Mouse (Mus musculus): ENCODE results near the gene Cct5. TPM values are rescaled to one million over a fixed set of nuclear protein-coding genes. Genes with fewer than 3 reads are reported as not detected.

Cct5 gene
- total RNA-seq, 2 experiments from 2014 or later, result 236 to 247 TPM

DNA sequence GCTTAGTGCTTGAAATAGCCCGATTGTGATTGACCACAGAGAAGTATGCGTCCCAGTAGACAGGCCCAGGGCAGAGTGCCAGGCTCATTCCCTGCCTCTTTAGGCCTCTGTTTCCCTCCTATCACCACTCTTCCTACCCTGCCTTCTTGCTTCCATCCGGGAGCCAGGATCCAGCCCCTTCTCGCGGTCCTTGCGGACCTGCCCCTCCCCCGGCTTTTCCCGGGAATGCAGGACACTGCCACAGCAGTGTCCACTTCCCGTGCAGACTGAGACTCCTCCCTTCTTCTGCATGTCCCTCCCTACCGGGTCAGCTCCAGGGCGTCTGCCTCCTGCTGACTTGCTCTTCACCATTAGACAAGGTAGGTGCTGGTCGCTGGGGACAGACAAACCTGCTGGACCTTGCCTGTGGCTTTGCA, 33.0 kb downstream of the Cct5 start:
- TF ChIP-seq CTCF (conservative IDR thresholded peaks at IDR 0.05), result no peak
- Histone ChIP-seq H3K4me3 (no peak overlapping the region; the same call in 1 of the 2 replicates), H3K27ac (no peak overlapping the region)
- DNase-seq (ENCODE audit: low spot score in 2 of 2), result no peak

DNA sequence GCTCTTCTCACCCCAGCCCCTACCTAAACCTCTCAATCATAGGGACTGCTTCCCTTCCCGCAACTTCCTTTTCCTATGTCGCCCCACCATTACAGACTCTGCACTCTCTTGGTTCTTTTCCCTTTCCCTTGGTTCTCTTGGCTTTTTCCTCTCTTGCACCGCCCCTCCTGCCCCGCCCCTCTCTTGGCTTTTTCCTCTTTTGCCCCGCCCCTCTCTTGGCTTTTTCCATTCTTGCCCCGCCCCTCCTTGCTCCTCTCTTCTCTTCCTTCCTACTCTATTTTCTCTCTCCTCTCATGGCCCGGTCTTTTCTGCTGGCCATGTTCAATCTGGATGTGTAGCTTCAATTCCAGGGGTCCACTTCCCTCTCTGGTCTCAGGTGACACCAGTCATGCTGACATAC, 34.2 kb downstream of the Cct5 start:
- no peak for DNase-seq (ENCODE audit: low spot score in 2 of 2)
- Histone ChIP-seq H3K27ac (no peak overlapping the region), H3K4me3 (no peak overlapping the region)
- no peak for TF ChIP-seq CTCF (conservative IDR thresholded peaks at IDR 0.05)

DNA sequence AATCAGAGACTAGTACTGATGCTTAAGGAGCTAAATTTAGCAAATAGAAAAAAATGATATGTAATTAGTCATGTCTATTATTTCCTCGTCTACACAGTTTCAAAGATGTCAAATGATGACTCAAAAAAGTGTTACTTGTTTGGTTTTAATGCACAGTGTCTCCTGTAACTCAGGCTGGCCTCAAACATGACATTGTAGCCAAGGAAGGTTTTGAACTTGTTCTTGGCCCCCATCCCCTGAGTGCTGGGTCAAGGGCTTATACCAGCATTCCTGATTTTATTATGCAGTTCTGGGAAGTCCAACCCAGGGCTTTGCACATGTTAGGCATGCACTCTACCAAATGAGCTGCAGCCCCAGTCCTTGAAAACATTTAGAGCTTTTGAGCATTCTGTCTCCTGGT, 35.8 kb downstream of the Cct5 start:
- Histone ChIP-seq H3K4me3 (peak overlapping the region; percentile 11; the same call in 1 of the 2 replicates), H3K27ac (peak overlapping the region; percentile 72; the same call in 1 of the 2 replicates)
- no peak for DNase-seq (ENCODE audit: low spot score in 2 of 2)
- no peak for TF ChIP-seq CTCF (conservative IDR thresholded peaks at IDR 0.05)

DNA sequence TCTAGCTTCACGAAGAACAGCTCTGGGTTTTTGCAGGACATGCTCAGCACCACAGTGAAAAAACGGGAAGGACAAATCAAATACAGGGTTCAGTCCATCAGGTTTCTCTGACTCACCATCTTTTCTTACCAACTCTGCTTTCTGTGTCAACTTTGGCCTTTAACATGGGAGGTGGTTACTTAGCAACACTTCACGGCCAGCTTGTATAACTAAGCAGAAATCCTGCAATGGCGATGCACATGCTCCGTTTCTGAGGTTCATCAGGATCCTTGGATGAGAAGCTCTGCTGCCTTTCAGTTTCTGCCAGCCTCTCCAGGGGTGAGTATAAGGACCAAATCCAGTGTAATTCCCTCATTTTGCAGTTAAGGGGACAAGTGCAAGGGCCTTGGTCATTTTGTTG, 36.4 kb downstream of the Cct5 start, which contains the start of gene Cmbl:
Gene Cmbl (plus strand): TSS at position 206 of the 400 bp plus-strand sequence.
- peak within 1 kb of the TSS; percentile 72 for H3K27ac ChIP-seq
- 0 out of 2 replicates have a peak, but pooled peaks have one; percentile 2 for TF ChIP-seq CTCF (conservative IDR thresholded peaks at IDR 0.05)
- no peak for DNase-seq (ENCODE audit: low spot score in 2 of 2)

DNA sequence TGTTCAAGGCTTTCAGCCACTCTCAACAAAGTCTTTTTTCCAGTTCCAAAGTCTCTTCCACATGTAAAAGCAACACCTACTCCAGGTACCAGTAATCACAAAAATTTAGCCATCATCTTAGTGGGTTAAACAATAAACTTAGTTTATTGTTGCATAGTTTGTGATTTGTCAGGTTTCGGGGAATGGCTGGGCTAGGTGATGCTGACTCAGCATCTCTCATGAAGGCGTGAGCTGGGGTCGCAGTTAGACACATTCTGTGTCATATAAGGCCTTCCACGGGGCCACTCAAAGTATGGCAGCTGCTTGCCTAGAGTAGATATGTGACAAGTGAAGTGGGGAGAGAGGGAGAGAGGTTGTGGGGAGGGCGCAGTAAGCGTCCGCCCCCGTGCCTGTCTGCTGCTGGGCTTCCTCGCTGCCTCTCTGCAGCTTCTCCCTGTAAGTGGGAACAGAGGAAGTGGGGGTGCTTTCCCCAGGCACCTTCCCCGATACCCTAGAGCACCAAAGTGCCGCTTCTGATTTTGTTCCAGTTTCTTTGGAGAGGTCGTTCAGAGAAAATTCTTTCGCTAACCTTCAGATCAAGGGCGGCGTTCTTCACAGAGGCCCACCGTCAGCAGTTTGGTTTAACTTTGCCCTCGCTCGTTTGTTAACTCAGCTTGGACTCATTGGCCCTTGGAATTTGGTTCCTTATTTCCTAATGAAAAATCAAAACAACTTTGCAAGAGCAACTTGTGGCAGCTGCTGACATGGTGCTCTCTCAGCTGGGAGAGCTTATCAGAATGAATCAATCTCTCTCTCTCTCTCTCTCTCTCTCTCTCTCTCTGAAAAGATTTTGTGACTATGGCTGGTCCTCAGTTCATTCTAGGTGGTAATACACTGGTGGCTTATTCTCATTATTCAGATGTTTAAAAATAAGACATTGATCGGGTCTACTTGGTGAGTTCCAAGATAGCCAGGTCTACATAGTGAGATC, 37.7 kb downstream of the Cct5 start:
- DNase-seq (ENCODE audit: low spot score in 2 of 2), result no peak
- H3K27ac ChIP-seq, result no peak overlapping the region
- H3K4me3 ChIP-seq, result no peak overlapping the region
- TF ChIP-seq CTCF (conservative IDR thresholded peaks at IDR 0.05), result no peak

More for the DNA sequence above, 36.4 kb downstream of the Cct5 start, which contains the start of gene Cmbl:
- H3K4me3 ChIP-seq, result peak within 1 kb of the TSS; percentile 11; the same call in 1 of the 2 replicates

DNA sequence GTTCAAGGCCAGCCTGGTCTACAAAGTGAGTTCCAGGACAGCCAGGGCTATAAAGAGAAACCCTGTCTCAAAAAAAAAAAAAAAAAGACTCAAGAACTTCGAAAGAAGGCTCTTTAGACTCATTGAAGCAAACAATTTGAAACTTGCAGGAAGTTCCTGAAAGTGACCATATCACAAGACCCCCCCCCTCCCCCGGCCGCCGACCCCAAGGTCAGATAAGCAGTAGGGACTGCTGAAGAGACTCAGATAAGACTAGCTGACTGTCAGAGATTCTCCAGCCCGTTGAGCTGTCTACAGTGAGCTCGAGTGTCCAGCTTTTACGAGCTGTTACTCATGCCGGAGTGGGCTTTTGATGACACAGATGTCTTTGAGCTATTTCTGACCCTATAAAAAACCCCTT, 38.8 kb downstream of the Cct5 start:
- DNase-seq (ENCODE audit: low spot score in 2 of 2), result no peak
- no peak overlapping the region for H3K27ac ChIP-seq
- H3K4me3 ChIP-seq, result no peak overlapping the region
- TF ChIP-seq CTCF (conservative IDR thresholded peaks at IDR 0.05), result no peak

DNA sequence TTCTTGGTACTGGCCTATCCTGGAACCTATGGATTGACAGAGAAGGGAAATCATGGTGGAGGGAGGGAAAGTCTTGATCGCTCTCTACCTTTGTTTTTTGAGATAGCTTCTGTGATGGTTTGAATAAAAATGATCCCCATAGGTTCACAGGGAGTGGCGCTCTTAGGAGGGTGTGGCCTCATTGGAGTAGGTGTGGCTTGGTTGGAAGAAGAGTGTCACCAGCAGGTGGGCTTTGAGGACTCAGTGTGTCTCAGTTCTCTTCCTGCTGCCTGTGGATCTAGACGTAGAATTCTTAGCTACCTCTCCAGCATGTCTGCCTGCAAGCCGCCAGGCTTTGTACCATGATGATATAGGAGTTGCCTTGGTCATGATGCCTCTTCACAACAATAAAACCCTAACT, 39.6 kb downstream of the Cct5 start:
- TF ChIP-seq CTCF (conservative IDR thresholded peaks at IDR 0.05), result no peak
- no peak for DNase-seq (ENCODE audit: low spot score in 2 of 2)
- no peak overlapping the region for H3K27ac ChIP-seq
- no peak overlapping the region for H3K4me3 ChIP-seq

DNA sequence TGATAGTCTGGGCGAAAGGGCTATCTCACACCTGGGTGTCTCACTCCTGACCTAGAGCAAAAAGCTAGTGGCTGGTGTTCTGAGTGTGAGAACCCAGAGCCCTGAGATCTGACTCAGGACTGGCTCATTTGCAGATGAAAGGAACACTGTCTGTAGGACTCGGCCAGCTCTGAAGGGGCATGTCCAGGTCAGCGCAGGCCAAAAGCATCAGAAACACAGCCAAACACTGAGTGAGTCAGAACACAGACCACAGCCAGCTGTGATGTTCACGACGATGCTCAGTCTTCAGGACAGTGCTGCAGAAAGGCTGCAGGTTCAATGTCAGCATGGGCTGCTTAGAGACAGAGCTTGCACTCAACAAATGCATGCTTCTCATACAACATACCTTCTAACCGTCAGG, 40.2 kb downstream of the Cct5 start:
- TF ChIP-seq CTCF (conservative IDR thresholded peaks at IDR 0.05), result no peak
- no peak overlapping the region for H3K4me3 ChIP-seq
- no peak for DNase-seq (ENCODE audit: low spot score in 2 of 2)
- H3K27ac ChIP-seq, result no peak overlapping the region

DNA sequence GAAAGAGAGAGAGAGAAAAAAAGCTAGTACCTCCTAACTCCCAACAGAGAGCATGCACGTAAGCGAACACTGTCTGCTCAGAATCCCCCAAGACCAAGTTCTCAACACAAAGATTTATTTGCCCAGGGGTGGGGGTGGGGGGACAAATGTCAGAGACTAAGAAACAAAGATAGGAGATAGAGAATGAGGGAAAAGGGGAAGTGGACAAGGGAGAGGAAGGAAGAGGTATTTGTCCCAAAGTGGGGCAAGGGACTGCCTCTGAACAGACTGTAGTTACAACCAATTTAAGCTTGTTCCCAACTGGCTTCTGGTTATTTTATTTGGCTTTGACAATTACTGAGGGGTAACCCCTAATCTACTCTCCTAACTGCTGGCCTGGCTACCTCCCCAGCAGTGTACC, 46.7 kb downstream of the Cct5 start:
- TF ChIP-seq CTCF (conservative IDR thresholded peaks at IDR 0.05), result no peak
- no peak for DNase-seq (ENCODE audit: low spot score in 2 of 2)

DNA sequence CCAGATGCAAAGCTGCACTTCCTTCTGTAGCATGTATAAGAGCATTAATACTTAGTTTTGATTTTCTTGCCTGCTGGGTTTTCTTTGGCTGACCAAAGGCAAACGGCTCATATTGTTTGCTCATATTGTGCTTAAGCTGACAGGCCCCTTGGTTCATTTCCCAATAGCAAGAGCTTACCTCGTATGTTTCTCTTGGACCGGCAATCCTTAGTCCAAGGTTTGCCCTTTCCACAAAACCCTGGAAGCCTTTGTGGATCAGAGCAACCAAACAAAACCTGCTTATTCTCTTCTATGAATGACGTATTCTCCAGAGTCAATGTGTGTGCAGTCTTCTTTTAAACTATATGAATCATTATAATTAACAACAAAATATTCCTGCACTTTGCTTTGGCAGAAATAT, 51.2 kb downstream of the Cct5 start:
- no peak for TF ChIP-seq CTCF (conservative IDR thresholded peaks at IDR 0.05)
- no peak for DNase-seq (ENCODE audit: low spot score in 2 of 2)
- H3K4me3 ChIP-seq, result no peak overlapping the region
- H3K27ac ChIP-seq, result no peak overlapping the region

More for the DNA sequence above, 46.7 kb downstream of the Cct5 start:
- Histone ChIP-seq H3K4me3 (no peak overlapping the region), H3K27ac (no peak overlapping the region)

DNA sequence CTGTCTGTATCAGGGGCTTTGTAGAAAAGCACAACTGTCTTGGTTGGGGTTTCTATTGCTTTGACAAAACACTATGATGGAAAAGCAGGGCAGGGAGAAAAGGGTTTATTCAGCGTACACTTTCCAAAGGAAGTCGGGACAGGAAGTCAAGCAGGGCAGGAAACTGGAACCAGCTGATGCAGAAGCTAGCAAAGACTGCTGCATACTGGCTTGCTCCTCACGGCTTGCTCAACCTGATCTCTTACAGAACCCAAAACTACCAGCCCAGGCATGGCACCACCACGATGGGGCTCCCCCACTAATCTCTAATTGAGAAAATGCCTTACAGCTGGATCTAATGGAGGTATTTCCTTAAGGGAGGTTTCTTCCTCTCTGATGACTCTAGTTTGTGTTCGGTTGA, 54.2 kb downstream of the Cct5 start:
- no peak for DNase-seq (ENCODE audit: low spot score in 2 of 2)
- no peak for TF ChIP-seq CTCF (conservative IDR thresholded peaks at IDR 0.05)
- Histone ChIP-seq H3K4me3 (no peak overlapping the region), H3K27ac (no peak overlapping the region)

DNA sequence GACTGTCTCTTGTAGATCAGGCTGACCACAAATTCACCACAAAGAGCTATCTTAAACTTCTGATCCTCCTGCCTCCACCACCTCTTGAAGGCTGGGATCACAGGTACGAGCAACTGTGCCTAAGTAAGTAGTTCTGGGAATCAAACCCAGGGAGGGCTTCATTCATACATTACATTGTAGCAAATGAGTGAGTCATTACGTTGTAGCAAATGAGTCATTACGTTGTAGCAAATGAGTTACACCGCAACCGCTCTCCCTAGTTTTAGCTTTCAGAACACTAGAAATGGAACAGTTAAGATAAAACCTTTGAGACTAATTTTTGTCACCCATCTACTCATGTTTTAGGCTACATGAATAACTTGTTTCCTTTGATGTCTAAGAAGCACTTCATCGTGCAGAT, 55.3 kb downstream of the Cct5 start:
- TF ChIP-seq CTCF (conservative IDR thresholded peaks at IDR 0.05), result no peak
- no peak for DNase-seq (ENCODE audit: low spot score in 2 of 2)

DNA sequence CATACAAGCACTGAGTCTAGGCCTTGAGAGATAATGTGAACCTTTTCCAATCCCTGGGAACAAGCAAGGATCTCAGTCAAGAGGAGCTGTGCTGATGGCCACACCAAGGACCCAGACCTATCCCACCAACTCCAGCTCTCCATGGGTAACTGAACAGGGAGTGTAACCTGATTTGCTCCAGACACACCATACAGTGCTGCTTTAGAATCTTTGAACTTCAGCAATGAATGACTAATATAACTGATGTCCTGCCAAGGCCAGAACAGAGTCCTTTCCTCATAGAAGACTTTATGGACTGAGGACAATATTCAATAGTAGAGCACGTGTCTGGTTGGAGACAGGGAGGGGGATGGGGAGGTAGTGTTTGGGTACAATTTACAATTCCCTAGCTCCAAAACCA, 56.5 kb downstream of the Cct5 start:
- no peak for TF ChIP-seq CTCF (conservative IDR thresholded peaks at IDR 0.05)
- no peak overlapping the region for H3K4me3 ChIP-seq
- no peak for DNase-seq (ENCODE audit: low spot score in 2 of 2)
- no peak overlapping the region for H3K27ac ChIP-seq

More for the DNA sequence above, 55.3 kb downstream of the Cct5 start:
- H3K4me3 ChIP-seq, result no peak overlapping the region
- H3K27ac ChIP-seq, result no peak overlapping the region

DNA sequence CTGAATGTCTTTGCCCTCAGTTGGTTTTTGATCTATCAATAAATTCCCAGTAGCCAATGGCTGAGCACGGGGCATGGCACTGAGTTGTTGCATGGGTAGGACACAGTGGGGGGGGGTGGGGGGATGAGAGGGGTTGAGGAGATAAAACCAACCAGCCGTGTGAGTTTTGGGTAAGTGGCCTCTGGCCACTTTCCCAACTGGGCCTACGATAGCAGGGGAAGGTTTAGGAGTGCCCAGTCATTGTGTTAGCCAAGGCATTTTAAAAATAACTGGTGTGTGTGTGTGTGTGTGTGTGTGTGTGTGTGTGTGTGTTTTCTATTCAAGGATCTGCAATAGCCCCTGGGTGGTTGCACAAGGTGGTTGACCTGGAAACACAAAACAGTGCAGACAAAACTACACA, 58.4 kb downstream of the Cct5 start:
- H3K27ac ChIP-seq, result no peak overlapping the region
- no peak overlapping the region for H3K4me3 ChIP-seq
- no peak for TF ChIP-seq CTCF (conservative IDR thresholded peaks at IDR 0.05)
- no peak for DNase-seq (ENCODE audit: low spot score in 2 of 2)

Data from layer of hippocampus, adult 2 months (tissue).